Mouse (Mus musculus) kidney, embryonic 16.5 days (tissue): Measurements from ENCODE around the gene Herc6. TPM values are rescaled to one million over a fixed set of nuclear protein-coding genes. Genes with fewer than 3 reads are reported as not detected.
"Not testable (repeated sequence)": the region's sequence is repeated elsewhere in the genome, so short reads cannot be mapped to it uniquely, and the experiment has no call there.

Experiments
- ATAC-seq: fragments of 200-750 bp; cut with Nextera tagmentation; 2 replicates; pipeline ENCODE4 v1.8.0; 2017; ENCODE audit warnings: moderate TSS enrichment; ENCODE audit not compliant: low FRiP score, low TSS enrichment
- H3K27ac ChIP-seq: fragments of 300-500 bp; sonication (generic); 2 replicates; pipeline ENCODE4 v1.5.1; 2014; ENCODE audit warnings: low read length
- H3K27me3 ChIP-seq: fragments of 300-500 bp; sonication (generic); 2 replicates; pipeline ENCODE4 v1.6.1; 2014; ENCODE audit warnings: low read length, control low read depth, mixed read lengths; ENCODE audit not compliant: insufficient read depth
- H3K36me3 ChIP-seq: fragments of 300-500 bp; sonication (generic); 2 replicates; pipeline ENCODE4 v1.6.1; 2014; ENCODE audit warnings: low read length, control low read depth, mixed read lengths; ENCODE audit not compliant: insufficient read depth
- H3K4me1 ChIP-seq: fragments of 300-500 bp; sonication (generic); 2 replicates; pipeline ENCODE4 v1.6.1; 2014; ENCODE audit warnings: low read length, control low read depth, mixed read lengths; ENCODE audit not compliant: insufficient read depth
- H3K4me2 ChIP-seq: fragments of 300-500 bp; sonication (generic); replicated peaks from 2 replicates; pipeline ENCODE4 v1.6.1; 2014; ENCODE audit warnings: low read depth, low read length
- H3K4me3 ChIP-seq: fragments of 300-500 bp; sonication (generic); 2 replicates; pipeline ENCODE4 v1.5.1; 2014; ENCODE audit warnings: mild to moderate bottlenecking, low read length
- H3K9ac ChIP-seq: fragments of 300-500 bp; sonication (generic); replicated peaks from 2 replicates; pipeline ENCODE4 v1.6.1; 2014; ENCODE audit warnings: low read length
- H3K9me3 ChIP-seq: fragments of 300-500 bp; sonication (generic); 2 replicates; pipeline ENCODE4 v1.6.1; 2016; ENCODE audit warnings: low read length, control low read depth
- WGBS: fragments of 180-500 bp; shearing (Covaris S2); extraction: QIAGEN DNeasy Blood & Tissue Kit; methylation state at CpG from one replicate; pipeline ENCODE4 v1.1.7; 2014; 5-methylcytosine and 5-hydroxymethylcytosine counted together
- polyA plus RNA-seq: library from polyadenylated mRNA; unstranded; fragments of >200 nt; fragmentation: Nextera tagmentation; extraction: Ambion mirVana; gene quantifications from 2 replicates; pipeline ENCODE4 v1.2.1, GENCODE M21; 2015

Herc6 gene
- polyA plus RNA-seq, 1 experiment from 2014 or later: 4.3 TPM

GRCm38 (mm10) chr6:57537887-57538286 is 42.9 kb upstream of the Herc6 start:
- H3K27me3 ChIP-seq: no peaks in the 10 kb centered on the region
- no peak overlapping the region for H3K9ac ChIP-seq
- WGBS: 91% methylated on average over 5 of the region's 5 CpGs
- no peak overlapping the region for H3K4me2 ChIP-seq
- no peak overlapping the region for H3K27ac ChIP-seq
- H3K4me3 ChIP-seq: no peak overlapping the region
- no peaks in the 10 kb centered on the region for H3K9me3 ChIP-seq
- H3K4me1 ChIP-seq: peaks cover 12% of the 10 kb centered on the region
- H3K36me3 ChIP-seq: no peaks in the 10 kb centered on the region
- ATAC-seq: no peak

GRCm38 (mm10) chr6:57540950-57541498 is 39.8 kb upstream of the Herc6 start:
- Histone ChIP-seq H3K4me1 (no peaks in the 10 kb centered on the region), H3K4me3 (no peak overlapping the region), H3K9me3 (no peaks in the 10 kb centered on the region), H3K4me2 (no peak overlapping the region), H3K27me3 (no peaks in the 10 kb centered on the region), H3K36me3 (no peaks in the 10 kb centered on the region), H3K9ac (no peak overlapping the region), H3K27ac (no peak overlapping the region)
- 84% methylated on average over 5 of the region's 5 CpGs for WGBS
- no peak for ATAC-seq

- no peaks in the 10 kb centered on the region for H3K4me1 ChIP-seq
- no peaks in the 10 kb centered on the region for H3K27me3 ChIP-seq
- WGBS: 85% methylated on average over 1 of the region's 1 CpGs
- no peaks in the 10 kb centered on the region for H3K36me3 ChIP-seq
- no peak overlapping the region for H3K9ac ChIP-seq
- H3K9me3 ChIP-seq: no peaks in the 10 kb centered on the region
- no peak overlapping the region for H3K4me2 ChIP-seq
- H3K4me3 ChIP-seq: no peak overlapping the region
- no peak overlapping the region for H3K27ac ChIP-seq
- no peak for ATAC-seq
Observed at GRCm38 (mm10) chr6:57541737-57542335, 39.0 kb upstream of the Herc6 start.

- not testable (repeated sequence) for H3K4me1 ChIP-seq, H3K9ac ChIP-seq, H3K27ac ChIP-seq, H3K4me3 ChIP-seq, H3K9me3 ChIP-seq, H3K27me3 ChIP-seq, ATAC-seq, H3K36me3 ChIP-seq, H3K4me2 ChIP-seq
Observed at GRCm38 (mm10) chr6:57543591-57543990, 37.2 kb upstream of the Herc6 start.

- WGBS: 71% methylated on average over 2 of the region's 2 CpGs
- Histone ChIP-seq H3K9me3 (no peaks in the 10 kb centered on the region), H3K9ac (no peak overlapping the region), H3K4me2 (no peak overlapping the region), H3K4me1 (no peaks in the 10 kb centered on the region), H3K36me3 (no peaks in the 10 kb centered on the region), H3K27ac (no peak overlapping the region), H3K4me3 (no peak overlapping the region), H3K27me3 (no peaks in the 10 kb centered on the region)
- ATAC-seq: no peak
Observed at GRCm38 (mm10) chr6:57544866-57545265, 35.9 kb upstream of the Herc6 start.

- no peak overlapping the region for H3K9ac ChIP-seq
- no peak overlapping the region for H3K4me2 ChIP-seq
- no peaks in the 10 kb centered on the region for H3K9me3 ChIP-seq
- WGBS: 81% methylated on average over 3 of the region's 3 CpGs
- H3K4me3 ChIP-seq: no peak overlapping the region
- H3K36me3 ChIP-seq: no peaks in the 10 kb centered on the region
- no peaks in the 10 kb centered on the region for H3K4me1 ChIP-seq
- H3K27me3 ChIP-seq: no peaks in the 10 kb centered on the region
- no peak overlapping the region for H3K27ac ChIP-seq
- ATAC-seq: no peak
Observed at GRCm38 (mm10) chr6:57551211-57551796, 29.5 kb upstream of the Herc6 start.

GRCm38 (mm10) chr6:57557796-57558317 is 22.9 kb upstream of the Herc6 start:
- WGBS: 69% methylated on average over 4 of the region's 4 CpGs
- no peak for ATAC-seq
- Histone ChIP-seq H3K9me3 (no peaks in the 10 kb centered on the region), H3K4me1 (no peaks in the 10 kb centered on the region), H3K36me3 (no peaks in the 10 kb centered on the region), H3K27me3 (no peaks in the 10 kb centered on the region), H3K4me2 (no peak overlapping the region), H3K4me3 (no peak overlapping the region), H3K27ac (no peak overlapping the region), H3K9ac (no peak overlapping the region)

- no peak for ATAC-seq
- no peak overlapping the region for H3K4me2 ChIP-seq
- H3K4me1 ChIP-seq: no peaks in the 10 kb centered on the region
- no peaks in the 10 kb centered on the region for H3K27me3 ChIP-seq
- no peaks in the 10 kb centered on the region for H3K36me3 ChIP-seq
- H3K9me3 ChIP-seq: no peaks in the 10 kb centered on the region
- H3K4me3 ChIP-seq: no peak overlapping the region
- 83% methylated on average over 1 of the region's 1 CpGs for WGBS
- no peak overlapping the region for H3K27ac ChIP-seq
- no peak overlapping the region for H3K9ac ChIP-seq
Observed at GRCm38 (mm10) chr6:57563454-57563853, 17.3 kb upstream of the Herc6 start.

- Histone ChIP-seq H3K9me3 (no peaks in the 10 kb centered on the region), H3K36me3 (no peaks in the 10 kb centered on the region), H3K27me3 (no peaks in the 10 kb centered on the region), H3K9ac (no peak overlapping the region), H3K27ac (no peak overlapping the region), H3K4me1 (no peaks in the 10 kb centered on the region), H3K4me2 (no peak overlapping the region), H3K4me3 (no peak overlapping the region)
- 89% methylated on average over 7 of the region's 7 CpGs for WGBS
- ATAC-seq: no peak
Observed at GRCm38 (mm10) chr6:57565452-57565851, 15.3 kb upstream of the Herc6 start.

GRCm38 (mm10) chr6:57567630-57568029 is 13.2 kb upstream of the Herc6 start:
- ATAC-seq: no peak
- H3K4me2 ChIP-seq: no peak overlapping the region
- H3K36me3 ChIP-seq: no peaks in the 10 kb centered on the region
- H3K4me1 ChIP-seq: no peaks in the 10 kb centered on the region
- WGBS: 93% methylated on average over 2 of the region's 2 CpGs
- H3K9me3 ChIP-seq: no peaks in the 10 kb centered on the region
- H3K4me3 ChIP-seq: no peak overlapping the region
- no peaks in the 10 kb centered on the region for H3K27me3 ChIP-seq
- H3K9ac ChIP-seq: no peak overlapping the region
- H3K27ac ChIP-seq: no peak overlapping the region
